Mouse (Mus musculus): Measurements from ENCODE around the gene Eif3i.

GRCm38 (mm10) chr4:129578466-129578865 is 22.0 kb downstream of the Eif3i start, which contains the start of gene Fam167b:
- TF ChIP-seq CTCF (IDR thresholded peaks at IDR 0.05; ENCODE audit: low read depth) (no peak), EP300 (IDR thresholded peaks at IDR 0.05; ENCODE audit: low read depth) (no peak)

All from liver, postnatal 0 days (tissue).